Mouse (Mus musculus) G1E (cell line): ENCODE results near the gene Eps8.

Experiments used
- CTCF ChIP-seq: IDR thresholded peaks from 2 replicates; pipeline ENCODE4 v1.5.1; 2012; ENCODE audit warnings: low read depth, low read length, inconsistent platforms, mixed read lengths
- GATA1 ChIP-seq: IDR thresholded peaks from 2 replicates; pipeline ENCODE4 v1.6.1; 2012; ENCODE audit warnings: borderline replicate concordance, low read length, inconsistent platforms, mixed read lengths
- TAL1 ChIP-seq: conservative IDR thresholded peaks from 2 replicates; pipeline ENCODE4 v1.6.1; 2012; ENCODE audit warnings: low read depth, low read length, inconsistent platforms, mixed read lengths

- TF ChIP-seq CTCF (no peak), TAL1 (no peak), GATA1 (no peak)
Observed at GRCm38 (mm10) chr6:137565890-137566289, 88.8 kb downstream of the Eps8 start.
